Mouse (Mus musculus): ENCODE measurements around the gene Utp11.

Utp11 gene

GRCm38 (mm10) chr4:124632856-124633255 is 60.5 kb downstream of the Utp11 start:
- no peak for DNase-seq (ENCODE audit: low spot score)

DNA sequence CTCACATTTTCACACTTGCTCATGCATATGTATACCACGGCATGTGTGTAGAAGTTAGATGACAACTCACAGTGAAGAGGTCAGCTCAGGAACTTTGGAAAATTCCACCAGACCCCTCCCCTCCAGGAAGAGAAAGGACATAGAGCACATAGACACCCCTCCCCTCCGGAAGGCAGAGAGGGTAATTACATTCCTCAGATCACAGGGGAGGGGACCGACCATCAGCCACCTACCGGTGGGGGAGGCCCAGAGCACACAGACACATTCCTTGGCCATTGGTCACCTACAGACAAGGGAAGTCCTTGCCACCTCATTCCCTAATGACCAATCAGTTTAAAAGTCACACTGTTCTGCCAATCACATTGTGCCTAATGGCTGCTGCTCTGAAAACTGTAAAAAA is 61.9 kb downstream of the Utp11 start:
- no peak for DNase-seq (ENCODE audit: low spot score)

All from ovary, postnatal 36 days (tissue).